Mouse (Mus musculus) Muller cell, postnatal 12 days (primary cell): ENCODE data around the gene Rrp7a.

Experiments used
- DNase-seq: peaks from one replicate; pipeline ENCODE4 v3.0.0-alpha.2; 2015; ENCODE audit errors: inconsistent ontology term

Gene Rrp7a

GRCm38 (mm10) chr15:83111874-83112273 is 10.7 kb downstream of the Rrp7a start:
- no peak for DNase-seq

GRCm38 (mm10) chr15:83111290-83111689 is 11.3 kb downstream of the Rrp7a start:
- DNase-seq = no peak

DNA sequence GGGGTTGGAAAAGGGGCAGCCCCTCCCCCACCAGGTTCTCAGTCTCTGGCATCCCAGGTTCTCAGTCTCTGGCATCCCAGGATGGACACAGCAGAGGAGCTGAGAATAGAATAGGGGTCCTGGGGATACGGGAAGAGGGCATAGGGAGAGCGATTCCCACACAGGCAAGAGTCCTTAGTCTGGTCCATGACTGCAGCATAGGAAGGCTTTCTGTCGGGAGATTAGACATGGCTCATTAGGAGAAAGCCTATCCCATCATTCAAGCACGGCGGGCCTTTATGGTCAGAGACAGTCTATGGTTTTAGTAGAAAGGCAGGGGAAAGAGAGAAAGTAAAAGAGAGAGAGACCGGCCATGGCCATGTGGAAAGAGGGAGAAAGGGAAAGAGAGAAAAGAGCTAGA is 14.8 kb downstream of the Rrp7a start:
- no peak for DNase-seq

- DNase-seq = no peak
Measured at GRCm38 (mm10) chr15:83106426-83106825, 16.2 kb downstream of the Rrp7a start.

DNA sequence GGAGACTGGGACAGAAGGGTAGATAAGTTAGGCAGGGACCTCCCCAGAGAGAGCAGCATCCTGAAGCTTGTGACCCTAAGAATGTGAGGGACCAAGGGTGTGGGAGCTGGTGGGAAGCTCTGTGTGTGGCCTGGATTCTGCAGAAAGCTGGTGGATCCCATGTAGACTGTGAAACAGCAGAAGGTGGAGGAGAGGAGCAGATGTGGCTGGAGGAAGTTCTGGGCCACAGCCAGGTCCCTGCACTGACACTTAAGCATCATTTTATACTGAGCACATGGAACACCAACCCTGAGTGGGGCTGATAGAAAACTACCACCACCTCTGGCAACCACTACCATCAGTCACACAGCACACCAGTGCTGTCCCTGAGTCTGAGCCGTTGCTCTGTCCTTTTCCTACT is 19.5 kb downstream of the Rrp7a start:
- no peak for DNase-seq

- DNase-seq = no peak
Measured at GRCm38 (mm10) chr15:83100332-83100662, 22.3 kb downstream of the Rrp7a start.

DNA sequence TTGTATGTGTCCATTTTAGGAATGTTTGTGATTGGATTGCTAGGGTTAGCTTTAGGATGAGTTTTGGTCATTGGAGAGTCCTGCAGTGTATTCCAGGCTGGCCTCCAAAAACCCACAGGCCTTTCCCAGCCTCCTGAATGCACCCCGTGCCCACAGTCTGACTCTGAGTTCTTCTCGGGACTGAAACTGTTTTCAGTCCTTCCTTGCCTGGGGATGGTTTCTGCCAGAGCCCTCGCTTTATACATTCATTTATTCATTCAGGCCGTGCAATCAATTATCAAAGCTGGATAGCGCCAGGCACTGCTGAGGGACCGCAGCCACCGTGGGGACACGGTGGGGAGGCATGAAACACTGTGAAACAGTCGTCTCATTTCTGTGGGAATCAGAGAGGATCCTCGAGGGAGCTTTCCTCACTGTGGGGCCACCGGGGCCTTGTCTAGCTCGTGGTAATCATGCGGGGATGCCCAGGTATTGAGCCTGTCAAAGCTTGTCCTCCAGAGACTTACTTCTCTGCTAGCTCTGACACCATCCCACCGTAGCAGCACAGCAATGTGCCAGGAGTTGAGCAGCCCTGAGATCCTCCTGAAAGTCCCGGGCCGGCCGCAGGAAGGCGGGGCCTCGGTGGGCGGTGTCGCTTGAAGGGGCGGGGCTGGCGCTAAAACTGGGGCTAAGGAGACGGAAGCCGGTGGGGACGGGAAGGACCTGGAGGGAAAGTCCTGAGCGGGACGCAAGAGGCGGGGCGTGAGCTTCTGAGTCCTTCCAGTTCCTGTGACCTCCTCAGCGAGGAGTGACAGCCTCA is 22.9 kb downstream of the Rrp7a start:
- peak; percentile 96 for DNase-seq

DNA sequence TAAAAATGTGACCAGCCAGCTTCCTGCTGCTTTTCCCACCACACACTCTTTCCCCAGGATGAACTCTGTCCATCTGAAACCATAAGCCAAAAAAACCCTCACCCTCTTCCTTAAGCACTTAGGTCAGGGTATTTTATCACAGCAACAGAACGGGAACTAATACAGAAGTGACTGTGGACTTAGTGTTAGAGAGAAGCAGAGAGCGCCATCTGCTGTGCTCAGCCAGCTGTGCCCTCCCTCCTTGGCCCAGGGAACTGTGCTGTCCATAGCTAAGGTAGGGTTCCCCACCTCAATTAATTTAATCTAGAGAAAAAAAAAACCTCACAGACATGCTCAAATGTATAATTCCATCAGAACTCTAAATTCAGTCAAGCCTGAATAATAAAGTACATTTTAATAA is 26.7 kb downstream of the Rrp7a start:
- no peak for DNase-seq

- DNase-seq = no peak
Measured at GRCm38 (mm10) chr15:83093687-83094086, 28.9 kb downstream of the Rrp7a start.

GRCm38 (mm10) chr15:83090874-83091273 is 31.7 kb downstream of the Rrp7a start:
- no peak for DNase-seq

GRCm38 (mm10) chr15:83089429-83089605 is 33.3 kb downstream of the Rrp7a start, which contains the start of gene Serhl:
Gene Serhl, plus strand, starts transcription at chr15:83089506.
- no peak for DNase-seq

DNA sequence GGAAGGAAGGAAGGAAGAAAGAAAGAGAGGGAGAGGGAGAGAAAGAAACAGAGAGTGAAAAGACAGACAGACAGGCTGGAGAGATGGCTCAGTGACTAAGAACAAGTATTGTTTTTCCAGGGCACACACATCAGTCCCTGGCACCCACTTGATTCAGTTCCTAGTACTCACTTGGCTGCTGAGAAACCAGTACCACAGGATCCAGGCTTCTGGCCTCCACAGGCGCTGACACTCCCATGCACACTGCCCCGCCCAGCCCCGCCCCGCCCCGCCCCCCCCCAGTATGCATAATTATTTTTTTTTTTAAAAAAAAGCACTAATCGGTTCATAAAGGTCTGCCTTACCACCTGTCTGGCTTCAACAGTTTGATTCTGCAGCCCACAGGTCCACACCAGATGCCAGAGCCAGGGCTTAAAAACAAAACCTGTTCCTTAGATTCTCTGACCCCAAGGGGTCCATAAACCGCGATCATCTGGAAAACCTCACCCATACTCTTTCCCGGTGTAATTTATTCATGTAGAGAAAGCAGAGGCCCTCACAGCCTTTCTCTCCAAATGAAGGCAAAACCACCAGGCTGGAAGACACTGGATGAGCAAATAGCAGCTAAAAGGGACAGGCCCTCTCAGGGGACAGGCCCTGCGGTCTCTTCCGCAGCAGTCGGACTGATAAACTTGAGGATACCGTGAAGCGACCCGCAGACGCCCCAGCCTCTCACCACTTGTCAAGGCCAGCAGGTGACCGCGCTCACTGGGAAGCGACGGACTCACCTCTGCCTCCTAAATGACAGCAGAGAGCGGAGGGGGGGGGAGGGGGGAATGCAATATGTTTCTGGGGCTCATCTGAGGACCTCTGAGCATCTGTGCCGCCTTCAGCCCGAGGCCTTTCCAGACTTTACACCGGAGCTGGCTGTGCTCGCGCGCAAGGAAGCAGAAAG is 33.8 kb downstream of the Rrp7a start:
- no peak for DNase-seq

GRCm38 (mm10) chr15:83086636-83087328 is 35.8 kb downstream of the Rrp7a start:
- no peak for DNase-seq

DNA sequence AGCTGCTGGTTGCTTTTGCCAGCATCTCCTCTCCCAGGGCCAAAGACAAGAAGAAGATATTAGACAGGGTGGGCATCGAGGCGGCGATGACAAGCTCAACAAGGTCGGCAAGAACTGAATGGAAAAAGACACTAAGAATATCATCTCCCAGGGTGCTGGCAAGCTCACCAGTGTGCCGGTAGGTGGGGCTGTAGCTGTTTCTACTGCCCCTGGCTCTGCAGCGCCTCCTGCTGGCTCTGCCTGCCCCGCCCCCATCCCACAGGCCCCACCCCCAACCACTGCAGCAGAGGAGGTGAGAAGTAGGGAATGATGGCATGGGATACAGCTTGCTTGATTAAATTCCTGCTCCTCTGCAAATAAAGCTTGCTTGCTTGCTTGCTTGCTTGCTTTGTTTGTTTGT is 36.7 kb downstream of the Rrp7a start:
- no peak for DNase-seq

DNA sequence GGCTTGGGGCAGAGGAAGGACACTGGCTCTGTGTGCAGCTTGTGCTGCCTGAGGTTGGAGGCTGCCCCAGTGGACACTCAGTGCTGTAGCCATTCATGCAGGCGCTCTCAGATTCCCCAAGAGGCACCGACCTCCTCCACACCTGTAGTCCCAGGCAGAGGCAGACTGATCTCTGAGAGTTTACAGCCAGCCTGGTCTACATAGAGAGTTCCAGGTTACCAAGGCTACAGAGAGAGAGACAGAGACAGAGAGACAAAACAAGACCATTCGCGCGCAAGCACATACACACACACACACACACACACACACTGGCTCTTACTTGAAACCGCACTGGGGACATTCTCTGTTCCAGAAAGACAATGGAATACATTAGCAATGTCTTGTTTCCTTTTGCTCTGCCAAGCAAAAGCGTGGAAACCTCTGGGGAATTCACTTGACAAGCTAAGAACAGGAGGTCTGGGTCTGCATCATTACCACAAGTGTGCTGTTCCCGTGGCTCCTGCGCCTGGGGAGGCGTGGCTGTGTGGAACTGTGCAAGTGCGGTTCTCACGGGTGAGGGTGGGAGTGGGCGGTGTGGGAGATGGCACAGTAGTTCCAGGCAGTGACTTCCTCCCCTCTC is 38.5 kb downstream of the Rrp7a start:
- no peak for DNase-seq

- no peak for DNase-seq
Measured at GRCm38 (mm10) chr15:83083530-83083929, 39.1 kb downstream of the Rrp7a start.

GRCm38 (mm10) chr15:83075607-83076525 is 46.7 kb downstream of the Rrp7a start:
- DNase-seq = no peak

DNA sequence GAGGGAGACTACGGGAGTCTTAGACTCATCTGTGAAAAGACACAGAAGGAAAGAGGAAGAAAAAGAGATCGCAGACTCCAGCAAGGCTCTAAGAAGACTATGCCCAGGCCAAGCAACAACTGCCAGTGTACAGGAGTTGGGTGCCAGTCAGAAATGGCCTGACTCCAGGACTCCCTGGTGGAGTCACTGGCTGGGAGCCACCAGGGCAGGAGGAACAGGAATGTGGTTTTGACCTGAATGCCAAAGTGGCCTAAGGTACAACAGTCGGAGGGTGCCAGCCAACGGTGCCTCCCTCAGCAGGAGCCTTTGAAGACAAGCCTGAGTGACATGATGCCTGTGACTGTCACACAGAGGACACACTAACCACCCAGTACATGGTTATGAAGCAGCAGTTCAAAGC is 48.4 kb downstream of the Rrp7a start:
- DNase-seq = no peak

GRCm38 (mm10) chr15:83071752-83072151 is 50.8 kb downstream of the Rrp7a start:
- no peak for DNase-seq

DNA sequence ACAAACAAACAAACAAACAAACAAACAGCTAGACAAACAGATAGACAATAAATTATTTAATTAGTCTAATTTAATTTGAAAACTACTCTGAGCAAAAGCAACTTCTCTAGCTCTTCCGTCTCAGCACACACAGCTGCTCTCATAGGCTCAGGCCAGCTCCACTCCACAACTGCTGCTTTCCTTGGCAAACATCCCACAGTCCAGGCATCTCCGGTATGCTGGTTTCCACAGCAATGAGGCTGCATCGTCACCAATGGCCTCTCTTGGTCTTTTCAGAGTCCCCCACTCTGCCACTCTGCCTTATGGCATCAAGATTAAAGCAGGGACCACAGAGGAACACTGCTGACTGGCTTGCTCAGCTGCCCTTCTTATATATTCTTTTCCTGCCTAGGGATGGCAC is 51.7 kb downstream of the Rrp7a start:
- DNase-seq = peak; percentile 88

GRCm38 (mm10) chr15:83068270-83068669 is 54.3 kb downstream of the Rrp7a start:
- no peak for DNase-seq
